Mouse (Mus musculus) MEL (cell line): ENCODE data around the gene Dzip1. TPM values are rescaled to one million over a fixed set of nuclear protein-coding genes. Genes with fewer than 3 reads are reported as not detected.

Experiments used
- DNase-seq: peaks from one replicate; pipeline ENCODE4 v3.0.0; 2011; ENCODE audit warnings: low read depth, low spot score
- H3K27ac ChIP-seq: 2 replicates; pipeline ENCODE4 v1.5.1; 2012; ENCODE audit warnings: low read depth, mild to moderate bottlenecking, control low read depth, low read length, moderate library complexity; ENCODE audit not compliant: control insufficient read depth
- H3K27me3 ChIP-seq, 2 experiments: fragments of 150-350 bp in 1 of 2; sonication (generic) in 1 of 2; 2 replicates each; pipeline ENCODE4 v1.6.1; 2012; ENCODE audit warnings: low read length in 2 of 2, mild to moderate bottlenecking in 2 of 2, improper control_type of control experiment in 1 of 2, moderate library complexity in 1 of 2; ENCODE audit not compliant: insufficient read depth in 2 of 2, control insufficient read depth in 1 of 2
- H3K36me3 ChIP-seq, 2 experiments: 2 replicates each; pipeline ENCODE4 v1.6.1; 2012 to 2014; ENCODE audit warnings: low read length in 2 of 2, improper control_type of control experiment in 1 of 2, inconsistent platforms in 1 of 2, mild to moderate bottlenecking in 1 of 2; ENCODE audit not compliant: insufficient read depth in 2 of 2, control insufficient read depth in 1 of 2
- H3K4me1 ChIP-seq, 2 experiments: fragments of 150-350 bp in 1 of 2; sonication (generic) in 1 of 2; 2 replicates each; pipeline ENCODE4 v1.6.1; 2012; ENCODE audit warnings: low read length in 2 of 2, improper control_type of control experiment in 1 of 2, mild to moderate bottlenecking in 1 of 2; ENCODE audit not compliant: insufficient read depth in 2 of 2, control insufficient read depth in 1 of 2
- H3K4me3 ChIP-seq, 2 experiments: fragments of 150-350 bp in 1 of 2; sonication (generic) in 1 of 2; 2 replicates each; pipeline ENCODE4 v1.5.1; 2012; ENCODE audit warnings: low read depth in 2 of 2, low read length in 2 of 2, mild to moderate bottlenecking in 2 of 2, moderate library complexity in 2 of 2, control low read depth in 1 of 2, improper control_type of control experiment in 1 of 2; ENCODE audit not compliant: control insufficient read depth in 1 of 2, insufficient read depth in 1 of 2
- H3K79me2 ChIP-seq: 2 replicates; pipeline ENCODE4 v1.6.1; 2012; ENCODE audit warnings: mild to moderate bottlenecking, low read length, moderate library complexity; ENCODE audit not compliant: control insufficient read depth, poor library complexity, insufficient read depth
- H3K9ac ChIP-seq: 2 replicates; pipeline ENCODE4 v1.6.1; 2012; ENCODE audit warnings: low read depth, mild to moderate bottlenecking, control low read depth, low read length, moderate library complexity; ENCODE audit not compliant: control insufficient read depth, poor library complexity, severe bottlenecking
- H3K9me3 ChIP-seq: fragments of 150-350 bp; sonication (generic); replicated peaks from 2 replicates; pipeline ENCODE4 v1.6.1; 2012; ENCODE audit warnings: mild to moderate bottlenecking, low read length, improper control_type of control experiment, moderate library complexity; ENCODE audit not compliant: insufficient read depth
- CHD2 ChIP-seq: IDR thresholded peaks from 2 replicates; pipeline ENCODE4 v1.6.1; 2011; ENCODE audit warnings: low read length, improper control_type of control experiment
- CTCF ChIP-seq, 3 experiments: IDR thresholded peaks in 2 of 3; conservative IDR thresholded peaks in 1 of 3; 2 replicates each; pipeline ENCODE4 v1.5.1; 2011 to 2012; ENCODE audit warnings: low read length in 3 of 3, low read depth in 2 of 3, mild to moderate bottlenecking in 2 of 3, improper control_type of control experiment in 1 of 3, inconsistent platforms in 1 of 3, mixed read lengths in 1 of 3, moderate library complexity in 1 of 3; ENCODE audit not compliant: control insufficient read depth in 1 of 3, insufficient read depth in 1 of 3, poor library complexity in 1 of 3, severe bottlenecking in 1 of 3
- E2F4 ChIP-seq: IDR thresholded peaks from 2 replicates; pipeline ENCODE4 v1.6.1; 2011; ENCODE audit warnings: low read depth, low read length, improper control_type of control experiment, borderline replicate concordance
- ELF1 ChIP-seq: IDR thresholded peaks from 2 replicates; pipeline ENCODE4 v1.6.1; 2014; ENCODE audit warnings: low read depth, mild to moderate bottlenecking, inconsistent platforms, low read length, improper control_type of control experiment, moderate library complexity
- EP300 ChIP-seq, 2 experiments: IDR thresholded peaks; 2 replicates each; pipeline ENCODE4 v1.6.1; 2011; ENCODE audit warnings: improper control_type of control experiment in 2 of 2, low read length in 2 of 2, low read depth in 1 of 2, mild to moderate bottlenecking in 1 of 2
- ETS1 ChIP-seq: IDR thresholded peaks from 2 replicates; pipeline ENCODE4 v1.6.1; 2012; ENCODE audit warnings: low read depth, mild to moderate bottlenecking, inconsistent platforms, low read length, improper control_type of control experiment, moderate library complexity
- GABPA ChIP-seq: IDR thresholded peaks from 2 replicates; pipeline ENCODE4 v1.6.1; 2012; ENCODE audit warnings: low read depth, mild to moderate bottlenecking, inconsistent platforms, low read length, improper control_type of control experiment, moderate library complexity
- HCFC1 ChIP-seq: IDR thresholded peaks from 2 replicates; pipeline ENCODE4 v1.6.1; 2012; ENCODE audit warnings: low read depth, mild to moderate bottlenecking, inconsistent platforms, low read length, improper control_type of control experiment, moderate library complexity
- KAT2A ChIP-seq: conservative IDR thresholded peaks from 2 replicates; pipeline ENCODE4 v1.6.1; 2012; ENCODE audit warnings: low read depth, low read length, improper control_type of control experiment, inconsistent platforms
- MAFK ChIP-seq: IDR thresholded peaks from 2 replicates; pipeline ENCODE4 v1.6.1; 2011; ENCODE audit warnings: low read depth, mild to moderate bottlenecking, low read length, improper control_type of control experiment, borderline replicate concordance
- MAX ChIP-seq: IDR thresholded peaks from 2 replicates; pipeline ENCODE4 v1.6.1; 2011; ENCODE audit warnings: low read length, improper control_type of control experiment
- MXI1 ChIP-seq: IDR thresholded peaks from 2 replicates; pipeline ENCODE4 v1.6.1; 2011; ENCODE audit warnings: mild to moderate bottlenecking, low read depth, low read length, improper control_type of control experiment
- MYB ChIP-seq: IDR thresholded peaks from 2 replicates; pipeline ENCODE4 v1.6.1; 2011; ENCODE audit warnings: mild to moderate bottlenecking, low read depth, low read length, improper control_type of control experiment
- MYC ChIP-seq: IDR thresholded peaks from 2 replicates; pipeline ENCODE4 v1.6.1; 2011; ENCODE audit warnings: low read depth, mild to moderate bottlenecking, low read length, improper control_type of control experiment, moderate library complexity
- NELFE ChIP-seq: IDR thresholded peaks from 2 replicates; pipeline ENCODE4 v1.6.1; 2011; ENCODE audit warnings: low read depth, low read length, improper control_type of control experiment
- NRF1 ChIP-seq: IDR thresholded peaks from 2 replicates; pipeline ENCODE4 v1.6.1; 2014; ENCODE audit warnings: low read depth, mild to moderate bottlenecking, inconsistent platforms, low read length, improper control_type of control experiment, moderate library complexity; ENCODE audit not compliant: poor library complexity, insufficient read depth, severe bottlenecking
- POLR2AphosphoS2 ChIP-seq: IDR thresholded peaks from 2 replicates; pipeline ENCODE4 v1.6.1; 2011; ENCODE audit warnings: low read length, improper control_type of control experiment
- POLR2AphosphoS5 ChIP-seq: IDR thresholded peaks from 2 replicates; pipeline ENCODE4 v1.6.1; 2012; ENCODE audit warnings: low read depth, borderline replicate concordance, mild to moderate bottlenecking, inconsistent platforms, low read length, moderate library complexity, mixed read lengths
- RAD21 ChIP-seq: IDR thresholded peaks from 2 replicates; pipeline ENCODE4 v1.6.1; 2011; ENCODE audit warnings: mild to moderate bottlenecking, low read depth, low read length, improper control_type of control experiment
- RCOR1 ChIP-seq: IDR thresholded peaks from 2 replicates; pipeline ENCODE4 v1.6.1; 2012; ENCODE audit warnings: low read depth, mild to moderate bottlenecking, inconsistent platforms, low read length, improper control_type of control experiment
- SIN3A ChIP-seq: IDR thresholded peaks from 2 replicates; pipeline ENCODE4 v1.6.1; 2012; ENCODE audit warnings: low read length, improper control_type of control experiment, inconsistent platforms
- SMC3 ChIP-seq: IDR thresholded peaks from 2 replicates; pipeline ENCODE4 v1.6.1; 2011; ENCODE audit warnings: low read depth, low read length, improper control_type of control experiment
- TAL1 ChIP-seq: IDR thresholded peaks from 2 replicates; pipeline ENCODE4 v1.6.1; 2012; ENCODE audit warnings: mild to moderate bottlenecking, inconsistent platforms, low read length, moderate library complexity, mixed read lengths
- TBP ChIP-seq: IDR thresholded peaks from 2 replicates; pipeline ENCODE4 v1.8.0; 2011; ENCODE audit warnings: low read depth, low read length, improper control_type of control experiment
- TCF12 ChIP-seq: IDR thresholded peaks from 2 replicates; pipeline ENCODE4 v1.6.1; 2014; ENCODE audit warnings: low read depth, mild to moderate bottlenecking, inconsistent platforms, low read length, improper control_type of control experiment, moderate library complexity
- USF1 ChIP-seq: IDR thresholded peaks from 2 replicates; pipeline ENCODE4 v1.6.1; 2014; ENCODE audit warnings: low read depth, mild to moderate bottlenecking, inconsistent platforms, low read length, improper control_type of control experiment, moderate library complexity
- USF2 ChIP-seq, 2 experiments: IDR thresholded peaks; 2 replicates each; pipeline ENCODE4 v1.6.1; 2011 to 2012; ENCODE audit warnings: improper control_type of control experiment in 2 of 2, low read length in 2 of 2, borderline replicate concordance in 1 of 2, inconsistent platforms in 1 of 2, low read depth in 1 of 2, mild to moderate bottlenecking in 1 of 2; ENCODE audit not compliant: insufficient read depth in 1 of 2
- ZC3H11A ChIP-seq: IDR thresholded peaks from 2 replicates; pipeline ENCODE4 v1.6.1; 2012; ENCODE audit warnings: low read depth, mild to moderate bottlenecking, inconsistent platforms, low read length, improper control_type of control experiment
- ZKSCAN1 ChIP-seq: IDR thresholded peaks from 2 replicates; pipeline ENCODE4 v1.6.1; 2012; ENCODE audit warnings: low read depth, mild to moderate bottlenecking, inconsistent platforms, low read length, improper control_type of control experiment, moderate library complexity
- ZMIZ1 ChIP-seq: IDR thresholded peaks from 2 replicates; pipeline ENCODE4 v1.6.1; 2012; ENCODE audit warnings: low read depth, mild to moderate bottlenecking, inconsistent platforms, low read length, improper control_type of control experiment, moderate library complexity
- ZNF384 ChIP-seq: IDR thresholded peaks from 2 replicates; pipeline ENCODE4 v1.6.1; 2012; ENCODE audit warnings: low read depth, mild to moderate bottlenecking, inconsistent platforms, low read length, improper control_type of control experiment
- polyA plus RNA-seq, 2 experiments: library from polyadenylated mRNA; stranded (reverse) in 1 of 2; unstranded in 1 of 2; fragments of >175 nt in 1 of 2; fragments of >200 nt in 1 of 2; gene quantifications; 2 replicates each; pipeline versions ENCODE4 v1.2.1 to v1.2.4; 2012; ENCODE audit warnings: low replicate concordance in 2 of 2, low read depth in 1 of 2; ENCODE audit not compliant: insufficient read length in 2 of 2, insufficient read depth in 1 of 2, missing spikeins in 1 of 2
- total RNA-seq: library from RNA; depleted of rRNA; stranded (reverse); fragments of 300-350 nt; gene quantifications from 2 replicates; pipeline ENCODE4 v1.2.3, GENCODE M21; 2012

Dzip1 gene
- total and polyA plus RNA-seq, 3 experiments: 0.35 to 1.8 TPM; not detected in 1

- Histone ChIP-seq H3K36me3 (peaks cover 0 to 9% of the 10 kb centered on the region in 2 experiments; a peak in 2 of 4 replicates), H3K27ac (no peak overlapping the region), H3K9me3 (no peaks in the 10 kb centered on the region), H3K79me2 (no peaks in the 10 kb centered on the region), H3K9ac (peak overlapping the region; percentile 73), H3K27me3 (no peaks in the 10 kb centered on the region), H3K4me1 (peaks cover 0 to 7% of the 10 kb centered on the region in 2 experiments; a peak in 2 of 4 replicates), H3K4me3 (peak overlapping the region; percentile 60 to 64)
- TF ChIP-seq ETS1: no peak
- TF ChIP-seq HCFC1: no peak
- TF ChIP-seq USF1: no peak
- no peak for TF ChIP-seq SIN3A
- no peak for TF ChIP-seq TAL1
- TF ChIP-seq MAFK: peak; percentile 25; the same call in 1 of the 2 replicates
- peak; percentile 48 for TF ChIP-seq RAD21
- no peak for TF ChIP-seq TBP
- no peak for TF ChIP-seq POLR2AphosphoS5
- no peak for TF ChIP-seq RCOR1
- TF ChIP-seq ELF1: no peak
- TF ChIP-seq CTCF (IDR thresholded peaks at IDR 0.05 in 2 of 3, conservative IDR thresholded peaks at IDR 0.05 in 1 of 3; ENCODE audit: control insufficient read depth in 1 of 3, insufficient read depth in 1 of 3, low read depth in 2 of 3, low read length in 3 of 3, poor library complexity in 1 of 3, severe bottlenecking in 1 of 3): peak; percentile 44 to 60 (median 46)
- TF ChIP-seq CHD2: no peak
- TF ChIP-seq ZMIZ1: no peak
- TF ChIP-seq USF2 (IDR thresholded peaks at IDR 0.05; ENCODE audit: borderline replicate concordance in 1 of 2, insufficient read depth in 1 of 2, low read depth in 1 of 2, low read length in 2 of 2): no peak
- 0 out of 2 replicates have a peak, but pooled peaks have one; percentile 38 for TF ChIP-seq ZC3H11A
- TF ChIP-seq ZKSCAN1: no peak
- TF ChIP-seq GABPA: no peak
- TF ChIP-seq MYC: no peak
- no peak for TF ChIP-seq KAT2A
- no peak for TF ChIP-seq EP300 (IDR thresholded peaks at IDR 0.05; ENCODE audit: low read depth in 1 of 2, low read length in 2 of 2)
- no peak for TF ChIP-seq POLR2AphosphoS2
- TF ChIP-seq TCF12: no peak
- TF ChIP-seq NRF1: no peak
- TF ChIP-seq ZNF384: no peak
- TF ChIP-seq NELFE: no peak
- TF ChIP-seq MAX: no peak
- no peak for TF ChIP-seq E2F4
- peak; percentile 40; the same call in 1 of the 2 replicates for TF ChIP-seq SMC3
- no peak for TF ChIP-seq MXI1
- no peak for TF ChIP-seq MYB
- DNase-seq: peak; percentile 76
These were observed 14.7 kb downstream of the Dzip1 start for GRCm38 (mm10) chr14:118910332-118911222.
